Mouse (Mus musculus) olfactory bulb, adult 2 months (tissue): ENCODE data around the gene Tmem106c.
A peak's percentile ranks its signal among the peaks of the same experiment; 100 is the strongest.

Experiments
- CTCF ChIP-seq: fragments of 200-500 bp; IDR thresholded peaks from 2 replicates; pipeline ENCODE4 v1.5.1; 2012; ENCODE audit warnings: low read depth, mild to moderate bottlenecking, low read length, moderate library complexity; ENCODE audit not compliant: insufficient read depth
- POLR2A ChIP-seq: fragments of 200-500 bp; IDR thresholded peaks from 2 replicates; pipeline ENCODE4 v1.6.1; 2012; ENCODE audit warnings: mild to moderate bottlenecking, low read depth, low read length, moderate library complexity; ENCODE audit not compliant: insufficient read depth

GRCm38 (mm10) chr15:97952137-97952888, 11.7 kb upstream of the Tmem106c start:
- TF ChIP-seq CTCF (peak; percentile 98), POLR2A (no peak)
